Mouse (Mus musculus): ENCODE data around the gene Mmp2.
"Not testable (repeated sequence)": the region's sequence is repeated elsewhere in the genome, so short reads cannot be mapped to it uniquely, and the experiment has no call there.

The Mmp2 gene

GRCm38 (mm10) chr8:92839161-92839560, 12.1 kb downstream of the Mmp2 start:
- no peak for DNase-seq

- DNase-seq = no peak
Measured at GRCm38 (mm10) chr8:92839876-92840275, 12.8 kb downstream of the Mmp2 start.

DNA sequence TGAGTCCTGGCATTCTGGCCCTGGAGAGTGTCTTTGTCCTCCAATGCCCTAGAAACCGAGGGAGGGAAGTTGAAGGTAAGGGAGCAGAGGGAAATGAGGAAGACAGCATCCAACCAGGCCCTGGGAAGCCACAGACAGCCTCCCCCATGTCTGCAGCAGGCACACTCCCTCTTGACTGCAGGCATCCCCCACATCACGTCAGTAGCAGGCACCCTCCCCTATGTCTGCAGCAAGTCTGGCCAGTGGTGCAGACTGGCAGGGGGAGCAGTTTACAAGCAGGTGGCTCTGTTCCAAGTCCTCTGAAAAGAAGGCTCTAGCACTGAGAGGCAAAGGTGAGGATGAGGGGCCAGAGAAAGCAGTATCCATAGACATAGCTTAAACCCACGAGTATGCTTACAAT, 19.6 kb downstream of the Mmp2 start:
- no peak for DNase-seq

- no peak for DNase-seq
Measured at GRCm38 (mm10) chr8:92847299-92847698, 20.2 kb downstream of the Mmp2 start.

GRCm38 (mm10) chr8:92849261-92849660, 22.2 kb downstream of the Mmp2 start:
- DNase-seq = no peak

- no peak for DNase-seq
Measured at GRCm38 (mm10) chr8:92850239-92850638, 23.1 kb downstream of the Mmp2 start.

DNA sequence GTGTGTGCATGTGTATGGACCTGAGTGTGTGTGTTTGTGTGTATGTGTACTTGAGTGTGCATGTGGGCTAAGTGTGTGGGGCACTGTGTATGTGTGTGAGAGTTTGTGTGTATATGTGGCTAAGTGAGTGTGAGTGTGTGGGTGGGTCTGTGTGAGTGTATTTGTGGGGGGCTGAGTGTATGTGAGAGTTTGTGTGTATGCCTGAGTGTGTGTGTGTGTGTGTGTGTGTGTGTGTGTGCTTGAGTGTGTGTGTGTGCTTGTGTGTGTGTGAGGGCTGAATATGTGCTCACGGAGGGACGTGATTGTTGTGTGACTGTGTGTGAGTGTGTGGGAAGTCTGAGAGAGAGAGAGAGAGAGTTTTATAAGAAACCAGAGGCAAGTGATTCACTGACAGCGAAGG, 24.3 kb downstream of the Mmp2 start:
- no peak for DNase-seq

DNA sequence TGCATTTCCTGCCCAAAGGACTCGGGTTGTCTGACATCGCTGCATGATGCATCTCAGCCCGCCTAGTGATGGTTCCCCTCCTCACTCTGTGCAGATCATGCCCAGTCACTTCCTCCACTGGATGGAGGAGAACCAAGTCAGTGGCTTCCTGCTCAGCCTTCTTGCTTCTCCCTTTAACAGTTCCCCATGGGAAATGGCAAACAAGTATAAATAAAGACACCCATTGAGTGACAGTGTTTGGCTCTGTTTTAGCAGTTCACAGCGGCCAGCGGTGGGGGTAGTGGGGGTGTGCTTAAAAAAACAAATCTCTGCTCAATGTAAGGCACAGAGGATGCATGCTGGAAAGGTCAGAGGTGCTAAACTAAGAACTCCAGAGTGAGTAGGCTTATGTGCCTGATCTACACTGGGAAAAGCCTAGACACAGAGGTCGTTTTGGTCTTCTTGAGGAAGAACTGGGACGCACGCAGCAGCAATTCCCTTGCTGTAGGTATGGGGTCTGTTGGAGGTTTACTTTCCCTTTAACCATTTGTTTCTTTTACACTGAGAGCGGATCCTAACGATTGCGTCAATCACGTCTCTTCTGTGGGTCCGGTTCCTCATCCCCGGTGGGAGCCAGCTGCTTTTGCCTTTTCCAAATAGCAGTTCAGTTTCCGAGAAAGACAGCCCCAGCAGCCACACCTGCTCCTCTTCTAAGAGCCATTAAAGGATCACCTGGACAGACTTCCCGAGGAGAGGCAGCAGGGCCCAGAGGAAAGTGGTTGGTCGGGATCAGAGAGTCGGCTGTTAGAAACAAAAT, 26.3 kb downstream of the Mmp2 start:
- DNase-seq = peak; percentile 9 to 22

DNA sequence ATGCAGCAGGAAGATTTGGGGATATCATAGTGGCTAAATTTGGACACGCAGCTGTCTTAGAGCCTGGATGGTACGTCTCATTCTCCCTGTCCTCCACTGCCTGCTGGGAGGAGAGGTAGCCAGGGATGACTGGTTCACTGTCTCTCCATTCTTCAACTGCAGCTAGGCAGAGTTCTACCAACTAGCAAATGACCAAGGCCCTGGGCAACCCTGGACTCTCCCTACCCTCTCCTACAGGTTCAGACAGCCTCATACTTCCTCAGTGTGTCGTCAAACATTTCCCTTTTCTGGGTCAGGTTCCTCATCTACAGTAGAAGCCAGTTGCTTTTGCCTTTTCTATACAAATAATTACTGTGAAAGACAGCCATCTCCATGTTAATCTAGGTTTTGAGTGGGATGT, 27.6 kb downstream of the Mmp2 start:
- DNase-seq = peak; percentile 12 to 17

- DNase-seq = peak; percentile 69 to 72
Measured at GRCm38 (mm10) chr8:92855171-92855894, 28.2 kb downstream of the Mmp2 start, which contains the start of gene Lpcat2. Gene Lpcat2 (plus strand): TSS chr8:92855339.

DNA sequence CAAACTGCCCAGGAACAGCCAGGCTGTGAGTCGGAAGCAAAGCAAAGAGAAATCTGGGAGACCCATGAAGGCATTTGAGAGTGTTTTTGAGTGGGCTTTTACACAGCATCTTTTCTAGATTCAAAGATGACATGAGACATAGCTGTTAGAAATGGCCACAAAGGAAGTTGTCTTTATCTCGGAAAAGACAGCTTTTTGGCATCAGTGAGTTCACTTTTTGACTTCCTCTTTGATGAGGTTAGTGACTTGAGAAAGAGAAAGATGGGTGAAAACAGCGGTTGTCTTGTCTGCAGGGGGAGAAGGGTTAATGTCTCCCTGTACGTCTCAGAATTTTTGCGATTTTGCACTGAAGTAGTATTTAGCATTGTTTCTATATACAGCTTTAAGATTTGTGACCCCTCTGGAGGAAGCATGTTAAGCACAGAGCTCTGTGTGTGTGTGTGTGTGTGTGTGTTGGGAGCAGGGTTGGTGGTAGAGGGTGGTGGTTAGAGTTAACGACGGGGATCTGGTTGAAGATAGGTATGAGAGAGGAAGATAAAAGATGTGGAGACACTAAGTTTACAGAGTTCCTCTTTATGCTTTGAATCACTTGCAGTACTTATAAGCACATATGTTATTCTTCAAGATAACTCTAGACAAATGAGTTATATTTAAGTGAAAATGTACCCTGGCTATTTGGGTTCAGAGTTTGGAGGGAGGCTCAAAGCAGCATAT, 29.3 kb downstream of the Mmp2 start:
- DNase-seq = peak; percentile 8 to 12

- DNase-seq = no peak
Measured at GRCm38 (mm10) chr8:92858475-92859182, 31.5 kb downstream of the Mmp2 start.

- no peak for DNase-seq
Measured at GRCm38 (mm10) chr8:92861977-92862376, 34.9 kb downstream of the Mmp2 start.

DNA sequence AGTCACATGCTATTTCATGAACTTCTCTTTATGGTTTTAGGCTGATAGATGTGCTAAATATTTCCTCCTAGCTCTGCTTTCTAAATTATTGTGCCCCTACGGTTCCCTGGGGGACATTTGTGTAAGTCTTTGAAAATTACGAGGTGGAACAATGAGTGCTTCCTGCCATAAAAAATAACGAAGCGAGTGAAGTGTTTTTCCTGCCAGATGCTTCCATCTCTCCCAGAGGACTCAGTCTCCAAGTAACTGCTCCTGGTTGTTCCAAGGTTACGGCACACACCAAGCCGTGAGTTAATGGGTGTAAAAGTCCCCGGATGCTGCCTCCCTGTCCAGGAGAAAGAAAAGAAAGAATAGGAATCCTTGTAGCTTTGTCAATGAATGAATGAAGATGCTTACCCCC, 43.2 kb downstream of the Mmp2 start:
- DNase-seq = no peak

DNA sequence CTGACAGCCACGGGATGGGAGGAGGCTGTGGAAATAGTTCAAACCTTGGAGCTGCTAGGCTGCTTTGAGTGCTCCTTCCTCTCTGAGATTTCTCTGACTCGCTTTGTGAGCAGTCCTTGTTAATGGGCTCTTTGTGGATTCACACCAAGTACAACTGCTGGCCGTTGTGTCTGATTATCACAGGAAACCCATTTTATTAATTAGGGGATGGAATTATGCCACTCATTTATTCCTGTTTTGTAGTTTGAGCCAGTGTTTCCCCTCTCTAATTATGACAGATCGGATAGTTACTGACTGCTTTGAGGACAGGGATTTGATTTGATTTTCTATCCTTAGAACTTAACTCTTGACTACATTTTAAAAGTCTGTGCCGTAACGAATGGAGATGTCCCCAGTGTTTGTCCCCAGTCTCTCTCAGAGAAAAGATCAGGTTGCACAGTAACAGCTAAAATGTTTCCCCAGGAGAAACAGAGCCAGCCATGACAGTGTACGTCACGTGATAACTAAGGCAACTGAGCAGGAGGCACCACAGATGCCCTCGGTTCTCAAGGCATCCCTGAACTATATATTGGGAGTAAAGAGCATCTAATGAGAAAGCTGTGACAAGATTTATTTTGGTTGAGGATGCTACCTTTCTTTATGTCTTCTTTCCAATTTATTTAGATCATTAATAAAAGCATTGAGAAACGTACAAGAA, 45.1 kb downstream of the Mmp2 start:
- DNase-seq = no peak

DNA sequence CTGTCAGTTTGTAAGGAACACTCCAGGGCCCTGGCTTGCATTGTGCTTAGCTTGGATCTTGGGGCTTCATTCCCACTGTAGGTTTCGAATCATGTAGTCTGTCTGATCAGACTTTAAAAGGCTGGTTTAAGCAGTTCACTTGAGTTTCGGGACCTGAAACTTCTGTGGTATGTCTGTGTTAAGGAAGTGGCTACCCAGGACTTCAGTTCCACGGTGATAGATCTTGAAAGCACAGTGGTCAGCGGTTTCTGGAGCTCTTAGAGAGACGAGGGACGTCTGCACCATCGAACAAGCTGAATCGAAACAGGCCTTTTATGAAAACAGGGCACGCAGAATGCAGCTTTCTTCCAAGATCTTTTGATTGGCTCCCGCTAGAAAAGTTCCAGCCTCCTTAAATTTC, 48.7 kb downstream of the Mmp2 start:
- DNase-seq = no peak

DNA sequence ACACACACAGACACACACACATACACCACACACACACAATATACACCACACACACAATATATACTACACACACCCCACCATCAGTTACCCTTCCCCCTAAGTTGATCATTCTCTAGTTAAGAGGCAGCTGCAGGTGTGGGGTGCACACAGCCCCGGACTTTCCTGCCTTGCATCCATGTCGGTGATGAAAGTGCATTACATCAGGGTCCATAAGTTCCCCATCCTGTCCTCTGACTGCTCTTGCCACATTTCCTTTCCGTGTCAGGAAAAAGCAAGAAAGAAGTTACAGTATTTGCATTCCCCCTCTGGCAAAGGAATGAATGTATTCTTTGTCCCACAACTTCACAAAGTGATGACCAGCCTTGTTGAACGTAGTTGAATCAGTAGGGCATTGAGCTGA, 54.2 kb downstream of the Mmp2 start:
- DNase-seq = no peak

- no peak for DNase-seq
Measured at GRCm38 (mm10) chr8:92883771-92884170, 56.7 kb downstream of the Mmp2 start.

- not testable (repeated sequence) for DNase-seq
Measured at GRCm38 (mm10) chr8:92892216-92892615, 65.1 kb downstream of the Mmp2 start.

DNA sequence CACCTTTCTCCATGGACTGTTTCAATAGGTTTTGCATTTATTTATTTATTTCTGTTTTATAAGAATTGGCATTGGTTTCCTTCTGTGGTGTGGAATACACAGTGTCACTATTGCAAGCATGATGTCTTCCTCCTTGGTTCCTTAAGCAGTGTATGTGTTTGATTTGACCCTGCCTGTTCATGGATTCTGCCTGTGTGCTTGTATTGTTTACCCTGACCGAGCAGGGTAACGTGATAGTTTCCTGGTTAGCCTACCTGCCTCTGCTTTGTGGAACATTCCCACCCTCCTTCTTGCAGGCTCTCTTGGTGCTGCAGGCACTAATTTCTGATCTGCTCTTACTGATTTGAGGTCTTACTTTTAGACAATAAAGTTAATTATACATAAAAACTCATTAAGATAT, 66.8 kb downstream of the Mmp2 start:
- no peak for DNase-seq

DNA sequence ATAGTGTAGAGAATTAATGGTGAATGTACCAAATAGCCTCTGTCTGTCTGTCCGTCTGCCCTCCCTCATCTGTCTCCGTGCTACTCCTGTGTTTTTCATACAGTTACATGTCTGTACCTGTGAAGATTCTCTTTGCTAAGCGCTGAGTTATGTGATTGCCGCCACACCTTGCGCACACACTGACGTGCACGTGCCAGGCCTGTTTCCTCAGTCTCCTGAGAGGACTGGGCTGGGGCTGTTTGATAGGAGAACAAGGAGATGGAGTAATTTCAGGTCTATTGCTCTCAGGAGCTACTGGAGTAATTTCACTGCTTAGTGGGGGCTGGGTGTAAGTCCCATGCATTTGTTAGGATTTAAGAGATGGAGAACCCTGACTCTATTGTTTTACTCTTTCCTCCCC, 68.0 kb downstream of the Mmp2 start:
- DNase-seq = no peak

- no peak for DNase-seq
Measured at GRCm38 (mm10) chr8:92896056-92896455, 69.0 kb downstream of the Mmp2 start.
